Mouse (Mus musculus): Measurements from ENCODE around the gene Arhgap30.

GRCm38 (mm10) chr1:171387099-171387498, 1.7 kb upstream of the Arhgap30 start:
- no peak for TF ChIP-seq CTCF (conservative IDR thresholded peaks at IDR 0.05; ENCODE audit: insufficient read depth, insufficient read length, low read depth, low read length)
- TF ChIP-seq POLR2A (IDR thresholded peaks at IDR 0.05; ENCODE audit: low read depth, low read length) = no peak

Measured in kidney, adult 2 months (tissue).